Mouse (Mus musculus) MEL (cell line): Measurements from ENCODE around the gene Fto.

ENCODE experiments used
- CTCF ChIP-seq, 3 experiments: IDR thresholded peaks in 2 of 3; conservative IDR thresholded peaks in 1 of 3; 2 replicates each; pipeline ENCODE4 v1.5.1; 2011 to 2012; ENCODE audit warnings: low read length in 3 of 3, low read depth in 2 of 3, mild to moderate bottlenecking in 2 of 3, improper control_type of control experiment in 1 of 3, inconsistent platforms in 1 of 3, mixed read lengths in 1 of 3, moderate library complexity in 1 of 3; ENCODE audit not compliant: control insufficient read depth in 1 of 3, insufficient read depth in 1 of 3, poor library complexity in 1 of 3, severe bottlenecking in 1 of 3
- ELF1 ChIP-seq: IDR thresholded peaks from 2 replicates; pipeline ENCODE4 v1.6.1; 2014; ENCODE audit warnings: low read depth, mild to moderate bottlenecking, inconsistent platforms, low read length, improper control_type of control experiment, moderate library complexity
- POLR2A ChIP-seq, 2 experiments: IDR thresholded peaks; 2 replicates each; pipeline ENCODE4 v1.6.1; 2011 to 2012; ENCODE audit warnings: low read length in 2 of 2, mild to moderate bottlenecking in 2 of 2, control low read depth in 1 of 2, improper control_type of control experiment in 1 of 2, low read depth in 1 of 2, moderate library complexity in 1 of 2; ENCODE audit not compliant: control insufficient read depth in 1 of 2, insufficient read depth in 1 of 2, poor library complexity in 1 of 2
- ZC3H11A ChIP-seq: IDR thresholded peaks from 2 replicates; pipeline ENCODE4 v1.6.1; 2012; ENCODE audit warnings: low read depth, mild to moderate bottlenecking, inconsistent platforms, low read length, improper control_type of control experiment

- TF ChIP-seq CTCF (IDR thresholded peaks at IDR 0.05 in 2 of 3, conservative IDR thresholded peaks at IDR 0.05 in 1 of 3; ENCODE audit: control insufficient read depth in 1 of 3, insufficient read depth in 1 of 3, low read depth in 2 of 3, low read length in 3 of 3, poor library complexity in 1 of 3, severe bottlenecking in 1 of 3) (no peak), POLR2A (IDR thresholded peaks at IDR 0.05; ENCODE audit: control insufficient read depth in 1 of 2, insufficient read depth in 1 of 2, low read depth in 1 of 2, low read length in 2 of 2, poor library complexity in 1 of 2) (no peak), ELF1 (no peak), ZC3H11A (no peak)
Measured at GRCm38 (mm10) chr8:91622757-91623156, 309.4 kb downstream of the Fto start.
